Mouse (Mus musculus): ENCODE measurements around the gene Lcmt2. TPM values are rescaled to one million over a fixed set of nuclear protein-coding genes. Genes with fewer than 3 reads are reported as not detected.

Gene Lcmt2
- 6.1 and 8.3 TPM in 2 replicates for polyA plus RNA-seq (2012; rRNA removed)

DNA sequence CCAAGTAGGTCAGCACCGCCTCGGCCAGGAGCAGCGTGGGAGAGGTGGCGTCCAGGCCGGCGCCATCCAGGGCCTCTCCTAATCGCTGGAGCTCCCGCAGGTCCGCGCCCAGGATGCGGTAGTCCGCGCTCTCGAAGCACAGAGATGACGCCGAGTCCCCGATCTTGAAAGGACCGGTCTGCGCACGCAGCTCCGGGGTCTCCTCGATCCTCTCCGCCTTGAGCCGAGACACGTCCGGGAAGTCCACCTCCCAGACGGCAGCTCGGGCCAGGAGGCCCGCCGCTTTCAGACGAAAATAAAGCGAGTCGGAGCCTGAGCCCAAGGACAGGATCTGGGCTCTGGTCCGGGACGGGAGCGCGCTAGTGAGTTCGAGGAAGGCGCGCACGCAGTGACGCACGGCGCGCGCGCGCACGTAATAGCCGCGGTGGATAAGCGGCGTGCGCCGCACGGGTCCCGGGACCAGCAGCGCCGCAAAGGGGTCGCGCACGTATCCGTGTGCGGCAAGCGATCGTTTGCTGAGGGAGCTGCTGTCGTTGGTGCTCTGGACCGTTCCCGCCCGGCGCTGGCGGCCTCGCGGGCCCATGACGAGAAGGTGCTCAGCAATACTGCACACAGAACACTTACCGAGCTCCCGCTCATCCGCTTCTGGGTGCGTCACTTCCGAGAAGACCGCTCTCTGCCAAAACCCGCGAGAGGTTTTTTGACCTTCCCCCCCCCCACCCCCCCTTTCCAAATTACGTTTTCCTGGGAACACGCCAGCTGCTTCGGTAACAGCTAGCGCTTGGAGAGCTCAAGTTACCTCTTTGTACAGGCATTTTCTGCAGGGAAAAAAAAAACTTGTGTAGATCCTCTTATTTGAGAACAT, at the start of gene Lcmt2, which contains the start of gene Adal:
TSS of gene Lcmt2 (minus strand) at position 636 of the 865 bp plus-strand sequence.
TSS of gene Adal (plus strand) at position 411 of the 865 bp plus-strand sequence.

GRCm38 (mm10) chr2:121170980-121171742, 30.7 kb upstream of the Lcmt2 start, which contains the start of gene Zscan29:
Zscan29 (minus strand) TSS chr2:121171125.

GRCm38 (mm10) chr2:121170481-121170971, 30.1 kb upstream of the Lcmt2 start, which contains the start of gene Tubgcp4:
Tubgcp4 (plus strand) TSS chr2:121170654.

DNA sequence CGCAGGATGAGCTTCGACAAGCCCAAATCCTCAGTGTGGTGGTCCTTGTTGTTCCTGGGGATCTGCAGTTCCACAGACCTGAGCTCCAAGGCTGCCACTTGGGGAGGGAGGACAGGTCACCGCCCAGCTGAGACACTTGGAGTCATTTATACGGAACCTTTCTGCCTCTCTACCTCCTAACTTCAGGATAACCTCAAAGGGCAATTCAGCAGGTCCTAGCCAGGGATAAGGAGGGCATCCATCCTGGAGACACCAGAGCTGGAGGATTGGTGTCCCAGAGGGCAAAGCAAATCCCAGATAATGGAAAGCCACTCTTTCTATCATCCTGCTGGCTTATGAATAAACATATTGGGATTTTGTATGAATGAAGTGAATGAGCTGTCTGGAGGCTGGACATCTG, 30.8 kb downstream of the Lcmt2 start, which contains the start of gene Tgm7:
TSS of gene Tgm7 (minus strand) at position 101 of the 400 bp plus-strand sequence.

DNA sequence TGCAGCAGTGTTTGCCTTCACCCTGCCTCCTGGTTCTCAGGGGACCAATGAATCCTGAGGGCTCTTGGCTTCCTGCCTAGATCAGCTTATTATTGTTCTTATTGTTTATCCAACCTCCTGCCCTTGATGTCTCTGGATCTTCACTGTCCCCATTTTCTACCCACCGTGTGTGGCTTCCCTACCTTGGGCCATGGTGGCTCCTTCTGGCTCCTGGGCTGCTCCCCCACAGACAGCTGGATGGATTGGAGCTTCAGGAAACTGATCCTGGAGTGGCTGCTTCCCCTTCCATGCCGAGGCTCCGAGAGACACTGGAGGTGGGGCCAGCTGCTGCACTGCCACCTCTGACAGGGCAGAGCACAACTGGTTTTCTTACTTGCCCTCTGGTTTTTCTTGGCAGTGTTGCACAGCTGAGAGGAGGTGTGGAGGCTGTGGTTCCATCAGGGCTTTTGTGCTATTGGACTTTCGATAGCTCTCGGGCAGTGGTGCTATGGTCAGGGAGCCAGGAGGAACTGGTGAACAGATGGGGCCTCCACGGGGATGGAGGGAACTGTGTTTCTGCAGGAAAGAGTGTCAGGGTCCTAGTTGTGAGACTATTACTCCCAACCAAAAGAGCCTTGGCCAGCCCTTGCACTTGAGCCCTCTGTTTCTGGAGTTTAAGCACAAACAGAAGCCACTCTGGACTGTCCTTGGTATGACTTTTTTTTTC, 54.8 kb downstream of the Lcmt2 start, which contains the start of gene Tgm5:
TSS of gene Tgm5 (minus strand) at position 362 of the 706 bp plus-strand sequence.

Other genes with a start within 250 kb of the Lcmt2 start
- 6.2 and 10.6 TPM in 2 replicates for gene Ubr1, start 169.9 kb downstream of the Lcmt2 start, polyA plus RNA-seq (2012; rRNA removed)
- gene Tmem62, start 163.6 kb downstream of the Lcmt2 start, polyA plus RNA-seq (2012; rRNA removed), result 4.8 and 5.8 TPM in 2 replicates
- 3.7 and 4.2 TPM in 2 replicates for gene Ccndbp1, start 132.2 kb downstream of the Lcmt2 start, polyA plus RNA-seq (2012; rRNA removed)
- 0.08 TPM in 1 of 2 replicates, not detected in the other for gene Epb42, start 103.6 kb downstream of the Lcmt2 start, polyA plus RNA-seq (2012; rRNA removed)
- gene Tgm5, start 54.8 kb downstream of the Lcmt2 start, polyA plus RNA-seq (2012; rRNA removed), result 0.43 and 0.76 TPM in 2 replicates
- gene Tgm7, start 30.9 kb downstream of the Lcmt2 start, polyA plus RNA-seq (2012; rRNA removed), result 0.03 TPM in 1 of 2 replicates, not detected in the other
- gene Adal, start 225 bp downstream of the Lcmt2 start, polyA plus RNA-seq (2012; rRNA removed), result 1.00 and 1.4 TPM in 2 replicates
- gene Tubgcp4, start 30.0 kb upstream of the Lcmt2 start, polyA plus RNA-seq (2012; rRNA removed), result 8.8 and 11.5 TPM in 2 replicates
- 0.63 and 0.77 TPM in 2 replicates for gene Zscan29, start 30.5 kb upstream of the Lcmt2 start, polyA plus RNA-seq (2012; rRNA removed)
- gene Trp53bp1, start 130.8 kb upstream of the Lcmt2 start, polyA plus RNA-seq (2012; rRNA removed), result 4.7 and 8.6 TPM in 2 replicates
- gene Map1a, start 148.9 kb upstream of the Lcmt2 start, polyA plus RNA-seq (2012; rRNA removed), result 3.0 and 3.6 TPM in 2 replicates
- 12.6 and 17.1 TPM in 2 replicates for gene Ppip5k1, start 214.7 kb upstream of the Lcmt2 start, polyA plus RNA-seq (2012; rRNA removed)
- 582 and 597 TPM in 2 replicates for gene Ckmt1, start 217.1 kb upstream of the Lcmt2 start, polyA plus RNA-seq (2012; rRNA removed)
- 0.05 and 0.15 TPM in 2 replicates for gene Strc, start 246.5 kb upstream of the Lcmt2 start, polyA plus RNA-seq (2012; rRNA removed)